Mouse (Mus musculus) midbrain, embryonic 12.5 days (tissue): ENCODE measurements at regions not wholly inside any gene's neighbourhood (a gene's known extent, or its start where the extent isn't known, plus 50 kb on each side); places are given as distances from the start of the nearest gene placed in this dataset.

ENCODE experiments used
- ATAC-seq: fragments of 200-750 bp; cut with Nextera tagmentation; 2 replicates; pipeline ENCODE4 v1.8.0; 2017; ENCODE audit warnings: low read depth, moderate TSS enrichment, moderate library complexity; ENCODE audit not compliant: low FRiP score
- H3K27ac ChIP-seq: fragments of 300-500 bp; sonication (generic); replicated peaks from 2 replicates; pipeline ENCODE4 v1.5.1; 2016; ENCODE audit warnings: mild to moderate bottlenecking
- H3K27me3 ChIP-seq: fragments of 300-500 bp; sonication (generic); 2 replicates; pipeline ENCODE4 v1.6.1; 2016; ENCODE audit warnings: mild to moderate bottlenecking
- H3K36me3 ChIP-seq: fragments of 300-500 bp; sonication (generic); 2 replicates; pipeline ENCODE4 v1.6.1; 2016
- H3K4me1 ChIP-seq: fragments of 300-500 bp; sonication (generic); 2 replicates; pipeline ENCODE4 v1.6.1; 2016
- H3K4me2 ChIP-seq: fragments of 300-500 bp; sonication (generic); replicated peaks from 2 replicates; pipeline ENCODE4 v1.6.1; 2016; ENCODE audit warnings: mild to moderate bottlenecking, moderate library complexity
- H3K4me3 ChIP-seq: fragments of 300-500 bp; sonication (generic); 2 replicates; pipeline ENCODE4 v1.5.1; 2016; ENCODE audit warnings: mild to moderate bottlenecking
- H3K9ac ChIP-seq: fragments of 300-500 bp; sonication (generic); replicated peaks from 2 replicates; pipeline ENCODE4 v1.6.1; 2016; ENCODE audit warnings: mild to moderate bottlenecking, moderate library complexity
- H3K9me3 ChIP-seq: fragments of 300-500 bp; sonication (generic); 2 replicates; pipeline ENCODE4 v1.6.1; 2016; ENCODE audit warnings: mild to moderate bottlenecking
- WGBS: fragments of 180-500 bp; shearing (Covaris S2); methylation state at CpG from one replicate; pipeline ENCODE4 v1.1.7; 2016; 5-methylcytosine and 5-hydroxymethylcytosine counted together

DNA sequence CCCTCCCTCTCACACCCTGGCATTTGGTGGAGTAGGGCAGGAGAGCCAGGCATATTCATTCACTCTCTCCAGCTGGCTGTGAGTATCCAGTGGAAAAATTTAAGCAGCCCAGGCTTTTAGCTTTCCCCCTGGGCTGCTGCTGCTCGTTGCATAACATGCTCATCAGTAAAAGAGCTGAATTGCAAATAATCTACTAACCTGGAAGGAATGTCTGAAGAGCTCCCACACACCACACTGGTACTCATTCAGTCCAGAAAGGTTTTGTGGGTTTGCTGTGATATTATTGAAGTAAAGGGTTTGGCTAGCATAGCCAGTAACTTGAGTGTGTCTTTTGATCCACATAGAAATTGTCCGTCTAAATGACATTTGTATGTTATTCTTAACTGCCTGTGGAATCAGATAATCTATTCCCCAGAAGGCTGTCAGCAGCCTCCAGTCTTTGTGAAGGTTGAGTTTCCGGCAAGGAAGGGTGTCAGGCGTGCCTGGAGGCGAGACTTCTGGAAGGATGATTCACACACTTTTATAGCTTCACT is 334.5 kb upstream of the Trib2 start:
- no peak overlapping the region for H3K4me2 ChIP-seq
- peaks cover 1% of the 10 kb centered on the region; the same call in 1 of the 2 replicates for H3K4me1 ChIP-seq
- 65% methylated on average over 5 of the region's 5 CpGs for WGBS
- H3K9ac ChIP-seq, result no peak overlapping the region
- no peaks in the 10 kb centered on the region for H3K27me3 ChIP-seq
- H3K9me3 ChIP-seq, result no peaks in the 10 kb centered on the region
- H3K27ac ChIP-seq, result no peak overlapping the region
- no peaks in the 10 kb centered on the region for H3K36me3 ChIP-seq
- no peak overlapping the region for H3K4me3 ChIP-seq
- no peak for ATAC-seq

- no peak overlapping the region for H3K27ac ChIP-seq
These were observed 330.2 kb upstream of the Trib2 start for GRCm38 (mm10) chr12:16146919-16147318.

DNA sequence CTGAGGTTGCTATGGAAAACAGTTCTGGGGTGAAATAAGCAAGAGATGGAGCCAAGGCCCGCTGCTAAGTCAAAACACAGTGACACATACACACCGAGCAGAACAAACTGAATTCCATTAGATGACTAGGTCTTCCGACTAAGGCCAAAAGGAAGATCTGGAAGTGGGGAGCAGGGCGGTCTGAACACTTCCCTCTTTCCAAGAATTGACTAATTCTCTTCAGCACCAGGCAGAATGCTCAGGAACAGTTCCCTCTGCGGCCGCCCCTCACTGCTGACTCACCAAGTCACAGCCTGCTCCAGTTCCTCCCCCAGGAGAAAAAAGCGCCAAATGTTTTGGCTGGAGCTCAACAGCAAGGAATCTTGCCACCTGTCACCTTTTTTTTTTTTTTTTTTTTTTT is 328.9 kb upstream of the Trib2 start:
- 85% methylated on average over 7 of the region's 7 CpGs for WGBS
- Histone ChIP-seq H3K4me2 (no peak overlapping the region), H3K27ac (no peak overlapping the region), H3K4me3 (no peak overlapping the region), H3K9ac (no peak overlapping the region), H3K9me3 (no peaks in the 10 kb centered on the region), H3K36me3 (no peaks in the 10 kb centered on the region), H3K27me3 (no peaks in the 10 kb centered on the region), H3K4me1 (no peaks in the 10 kb centered on the region)
- ATAC-seq, result no peak

More at GRCm38 (mm10) chr12:16146919-16147318, 330.2 kb upstream of the Trib2 start:
- 87% methylated on average over 2 of the region's 2 CpGs for WGBS
- no peak overlapping the region for H3K4me3 ChIP-seq
- no peaks in the 10 kb centered on the region for H3K27me3 ChIP-seq
- no peaks in the 10 kb centered on the region for H3K36me3 ChIP-seq
- no peaks in the 10 kb centered on the region for H3K4me1 ChIP-seq
- no peaks in the 10 kb centered on the region for H3K9me3 ChIP-seq
- no peak overlapping the region for H3K4me2 ChIP-seq
- ATAC-seq, result no peak
- no peak overlapping the region for H3K9ac ChIP-seq

- Histone ChIP-seq H3K27ac (no peak overlapping the region), H3K36me3 (no peaks in the 10 kb centered on the region), H3K27me3 (no peaks in the 10 kb centered on the region), H3K4me2 (no peak overlapping the region), H3K9ac (no peak overlapping the region), H3K9me3 (no peaks in the 10 kb centered on the region), H3K4me3 (no peak overlapping the region), H3K4me1 (no peaks in the 10 kb centered on the region)
- 76% methylated on average over 4 of the region's 4 CpGs for WGBS
- ATAC-seq, result no peak
These were observed 324.5 kb upstream of the Trib2 start for GRCm38 (mm10) chr12:16141193-16141592.

DNA sequence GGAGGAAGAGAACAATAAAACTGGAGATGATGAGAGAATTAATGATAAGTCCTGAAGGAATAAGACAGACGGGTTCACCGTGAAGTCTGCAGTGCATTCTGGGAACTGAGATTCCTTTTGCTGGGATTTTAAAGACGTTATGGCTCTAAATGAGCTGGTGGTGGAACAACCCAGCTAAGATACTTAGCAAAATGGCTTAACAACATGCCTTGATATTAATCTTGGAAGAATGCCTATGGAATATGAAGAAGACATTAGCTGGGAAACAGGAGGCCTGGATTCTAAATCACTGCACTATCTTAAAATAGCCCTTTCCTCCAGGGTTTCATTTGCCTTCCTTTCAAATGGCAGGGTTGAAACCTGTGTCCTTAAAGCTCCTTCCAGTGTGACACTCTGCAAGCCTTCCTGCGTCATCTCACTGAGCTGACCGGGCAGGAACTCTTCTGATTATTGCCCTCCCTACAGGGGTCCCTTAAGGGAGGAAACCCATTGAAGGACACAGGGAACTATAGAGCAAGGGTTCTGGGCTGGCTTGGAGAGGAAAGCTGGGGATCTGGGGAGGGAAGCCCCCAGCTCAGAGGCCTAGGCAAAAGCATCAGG is 323.9 kb upstream of the Trib2 start:
- no peaks in the 10 kb centered on the region for H3K9me3 ChIP-seq
- no peak for ATAC-seq
- no peaks in the 10 kb centered on the region for H3K4me1 ChIP-seq
- H3K36me3 ChIP-seq, result no peaks in the 10 kb centered on the region
- H3K27me3 ChIP-seq, result no peaks in the 10 kb centered on the region
- no peak overlapping the region for H3K9ac ChIP-seq
- H3K4me3 ChIP-seq, result no peak overlapping the region
- WGBS, result 63% methylated on average over 5 of the region's 5 CpGs
- H3K4me2 ChIP-seq, result no peak overlapping the region
- no peak overlapping the region for H3K27ac ChIP-seq

- H3K27me3 ChIP-seq, result no peaks in the 10 kb centered on the region
- H3K4me1 ChIP-seq, result no peaks in the 10 kb centered on the region
- no peak overlapping the region for H3K9ac ChIP-seq
- no peak for ATAC-seq
- 69% methylated on average over 4 of the region's 4 CpGs for WGBS
- no peaks in the 10 kb centered on the region for H3K36me3 ChIP-seq
- no peak overlapping the region for H3K4me3 ChIP-seq
- no peak overlapping the region for H3K4me2 ChIP-seq
- no peak overlapping the region for H3K27ac ChIP-seq
- H3K9me3 ChIP-seq, result no peaks in the 10 kb centered on the region
These were observed 322.4 kb upstream of the Trib2 start for GRCm38 (mm10) chr12:16139152-16139551.

GRCm38 (mm10) chr12:16137801-16138200 is 321.1 kb upstream of the Trib2 start:
- ATAC-seq, result no peak
- Histone ChIP-seq H3K9me3 (no peaks in the 10 kb centered on the region), H3K4me1 (no peaks in the 10 kb centered on the region), H3K4me2 (no peak overlapping the region), H3K27me3 (no peaks in the 10 kb centered on the region), H3K4me3 (no peak overlapping the region), H3K9ac (no peak overlapping the region), H3K36me3 (no peaks in the 10 kb centered on the region), H3K27ac (no peak overlapping the region)
- 84% methylated on average over 3 of the region's 3 CpGs for WGBS

GRCm38 (mm10) chr12:16136214-16136671 is 319.5 kb upstream of the Trib2 start:
- WGBS, result 16% methylated on average over 5 of the region's 5 CpGs

GRCm38 (mm10) chr12:16135602-16136213 is 319.0 kb upstream of the Trib2 start:
- no peak overlapping the region for H3K4me2 ChIP-seq
- no peaks in the 10 kb centered on the region for H3K4me1 ChIP-seq
- no peak for ATAC-seq
- 30% methylated on average over 4 of the region's 4 CpGs for WGBS
- H3K9me3 ChIP-seq, result no peaks in the 10 kb centered on the region
- H3K27ac ChIP-seq, result no peak overlapping the region
- no peak overlapping the region for H3K4me3 ChIP-seq
- no peak overlapping the region for H3K9ac ChIP-seq
- H3K36me3 ChIP-seq, result no peaks in the 10 kb centered on the region
- H3K27me3 ChIP-seq, result no peaks in the 10 kb centered on the region

More at GRCm38 (mm10) chr12:16136214-16136671, 319.5 kb upstream of the Trib2 start:
- no peak overlapping the region for H3K27ac ChIP-seq
- no peaks in the 10 kb centered on the region for H3K27me3 ChIP-seq
- ATAC-seq, result no peak
- no peak overlapping the region for H3K9ac ChIP-seq
- no peaks in the 10 kb centered on the region for H3K4me1 ChIP-seq
- no peaks in the 10 kb centered on the region for H3K9me3 ChIP-seq
- no peaks in the 10 kb centered on the region for H3K36me3 ChIP-seq
- no peak overlapping the region for H3K4me3 ChIP-seq
- no peak overlapping the region for H3K4me2 ChIP-seq

- 89% methylated on average over 3 of the region's 3 CpGs for WGBS
- Histone ChIP-seq H3K36me3 (no peaks in the 10 kb centered on the region), H3K9me3 (no peaks in the 10 kb centered on the region), H3K4me3 (no peak overlapping the region), H3K4me2 (no peak overlapping the region), H3K9ac (no peak overlapping the region), H3K4me1 (no peaks in the 10 kb centered on the region), H3K27ac (no peak overlapping the region), H3K27me3 (no peaks in the 10 kb centered on the region)
- no peak for ATAC-seq
These were observed 317.7 kb upstream of the Trib2 start for GRCm38 (mm10) chr12:16134446-16134845.

DNA sequence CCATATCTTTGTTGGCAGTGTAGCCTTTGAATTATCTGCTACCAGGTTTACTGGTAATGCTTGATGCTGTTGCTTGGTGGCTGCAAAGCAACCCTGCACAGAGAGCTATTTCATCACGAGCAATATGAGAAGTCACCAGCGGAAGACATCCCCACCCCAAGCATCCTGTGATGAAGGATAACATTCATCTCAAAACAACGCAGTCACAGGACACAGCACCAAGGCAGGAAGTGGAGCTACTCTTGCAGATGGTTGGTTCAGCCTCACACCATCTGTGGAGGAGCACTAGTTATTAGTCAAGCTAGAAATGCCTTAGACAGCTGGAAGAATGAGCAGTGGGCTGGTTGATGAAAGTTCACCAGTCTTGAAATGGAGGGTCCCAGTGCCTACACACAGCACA is 316.5 kb upstream of the Trib2 start:
- no peak for ATAC-seq
- Histone ChIP-seq H3K4me1 (no peaks in the 10 kb centered on the region), H3K36me3 (no peaks in the 10 kb centered on the region), H3K27me3 (no peaks in the 10 kb centered on the region), H3K4me2 (no peak overlapping the region), H3K9me3 (no peaks in the 10 kb centered on the region), H3K9ac (no peak overlapping the region), H3K4me3 (no peak overlapping the region), H3K27ac (no peak overlapping the region)
- 83% methylated on average over 3 of the region's 3 CpGs for WGBS

GRCm38 (mm10) chr12:16131740-16132077 is 315.0 kb upstream of the Trib2 start:
- Histone ChIP-seq H3K27me3 (no peaks in the 10 kb centered on the region), H3K9me3 (no peaks in the 10 kb centered on the region), H3K4me3 (no peak overlapping the region), H3K36me3 (no peaks in the 10 kb centered on the region), H3K27ac (no peak overlapping the region), H3K4me1 (no peaks in the 10 kb centered on the region), H3K4me2 (no peak overlapping the region), H3K9ac (no peak overlapping the region)
- ATAC-seq, result no peak
- 27% methylated on average over 1 of the region's 1 CpGs for WGBS
